Mouse (Mus musculus) olfactory bulb, adult 2 months (tissue): ENCODE data around the gene A4galt. TPM values are rescaled to one million over a fixed set of nuclear protein-coding genes. Genes with fewer than 3 reads are reported as not detected.
A peak's percentile ranks its signal among the peaks of the same experiment; 100 is the strongest.

ENCODE experiments used
- H3K27ac ChIP-seq: fragments of 200-500 bp; 2 replicates; pipeline ENCODE4 v1.5.1; 2012; ENCODE audit warnings: low read depth, low read length; ENCODE audit not compliant: insufficient read depth
- H3K4me1 ChIP-seq: fragments of 200-500 bp; 2 replicates; pipeline ENCODE4 v1.6.1; 2012; ENCODE audit warnings: low read length; ENCODE audit not compliant: control insufficient read depth, insufficient read depth
- H3K4me3 ChIP-seq: fragments of 200-500 bp; 2 replicates; pipeline ENCODE4 v1.5.1; 2012; ENCODE audit warnings: mild to moderate bottlenecking, low read depth, low read length, moderate library complexity; ENCODE audit not compliant: insufficient read depth
- CTCF ChIP-seq: fragments of 200-500 bp; IDR thresholded peaks from 2 replicates; pipeline ENCODE4 v1.5.1; 2012; ENCODE audit warnings: low read depth, mild to moderate bottlenecking, low read length, moderate library complexity; ENCODE audit not compliant: insufficient read depth
- POLR2A ChIP-seq: fragments of 200-500 bp; IDR thresholded peaks from 2 replicates; pipeline ENCODE4 v1.6.1; 2012; ENCODE audit warnings: mild to moderate bottlenecking, low read depth, low read length, moderate library complexity; ENCODE audit not compliant: insufficient read depth
- WGBS: fragments of 180-500 bp; shearing (Covaris S2); methylation state at CpG from one replicate; pipeline ENCODE4 v1.1.7; 2018; 5-methylcytosine and 5-hydroxymethylcytosine counted together
- polyA plus RNA-seq: library from polyadenylated mRNA; stranded (reverse); fragments of >200 nt; gene quantifications from 2 replicates; pipeline ENCODE4 v1.2.4, GENCODE M21; 2012; ENCODE audit warnings: low replicate concordance; ENCODE audit not compliant: missing spikeins, insufficient read depth, insufficient read length

The A4galt gene
- not detected in 2 replicates for polyA plus RNA-seq

DNA sequence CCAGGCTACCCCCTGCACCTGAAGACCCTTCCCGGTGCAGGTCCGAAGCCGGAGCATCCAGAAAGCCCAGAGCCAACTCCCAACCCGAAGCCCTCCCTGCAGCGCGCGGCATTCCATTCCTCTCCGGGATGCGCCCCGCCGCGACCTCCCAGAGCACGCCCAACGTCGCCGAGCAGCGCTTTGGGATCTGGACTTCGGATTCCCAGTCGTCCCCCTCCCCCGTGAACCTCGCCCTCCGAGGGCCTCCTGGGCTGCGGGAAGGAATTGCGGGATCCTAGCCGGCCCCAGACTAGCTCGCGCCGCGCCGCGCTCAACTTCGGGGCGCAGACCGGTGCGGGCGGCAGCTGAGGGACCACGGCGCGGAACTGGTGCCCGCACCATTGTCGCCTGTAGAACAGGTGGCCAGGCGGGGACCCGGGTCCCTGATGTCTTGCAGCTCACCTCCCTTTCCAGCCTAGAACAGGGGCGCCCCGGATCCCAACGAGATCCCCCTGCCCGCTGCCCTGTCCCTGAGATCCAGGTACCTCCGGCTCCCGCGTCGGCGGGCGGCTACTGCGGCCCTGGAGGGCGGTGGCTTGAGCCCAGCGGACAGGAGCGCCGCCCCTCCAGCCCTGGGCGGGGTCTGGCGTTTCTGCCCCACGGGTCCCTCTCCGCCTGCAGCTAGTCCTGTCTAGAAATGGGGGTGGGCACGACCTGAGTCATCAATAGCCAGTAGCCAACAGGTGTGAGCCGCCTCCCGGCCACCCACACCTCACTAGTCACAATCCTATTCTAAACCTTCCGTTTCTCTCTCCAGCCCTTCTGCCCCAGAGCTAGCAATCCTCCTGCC is at the start of gene A4galt:
Gene A4galt, minus strand, starts transcription at position 599 of the 829 bp plus-strand sequence.
- peaks cover 13% of the 10 kb centered on the region for H3K4me1 ChIP-seq
- no peak for TF ChIP-seq POLR2A
- no peak for TF ChIP-seq CTCF
- H3K27ac ChIP-seq, result no peak within 1 kb of the TSS
- WGBS, result 2% methylated on average over 66 of the region's 66 CpGs
- peak within 1 kb of the TSS; percentile 37 for H3K4me3 ChIP-seq

DNA sequence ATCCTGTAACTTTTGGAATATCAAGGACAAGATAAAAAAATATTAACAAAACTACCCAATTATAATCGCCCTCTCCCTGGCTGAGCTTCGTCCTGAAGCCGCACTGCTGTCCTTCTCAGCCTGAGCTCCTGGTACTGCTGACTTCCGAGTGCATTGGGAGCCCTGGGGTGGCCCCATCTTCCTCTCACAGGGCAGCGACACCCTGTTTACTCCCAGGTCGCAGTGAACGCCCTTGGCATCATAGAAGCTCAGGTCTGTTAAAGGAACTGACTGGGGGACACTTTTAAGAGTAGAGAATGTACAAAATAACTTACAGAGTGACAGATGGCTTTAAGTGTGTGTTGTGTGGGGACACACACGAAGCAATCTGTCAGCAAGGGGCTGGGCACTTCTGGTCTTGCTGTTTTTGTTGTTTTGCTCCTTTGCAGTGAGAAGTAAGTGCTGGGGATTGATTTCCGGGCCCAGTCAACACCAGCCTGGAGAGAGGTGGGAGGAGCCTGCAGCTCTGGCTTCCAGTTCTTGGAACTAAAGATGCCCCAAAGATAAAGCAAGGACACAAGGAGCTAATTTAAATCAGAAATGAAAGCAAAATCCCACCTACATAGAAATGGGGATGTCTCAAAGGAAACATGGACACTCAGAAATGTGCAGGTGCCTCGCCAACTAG is 48.5 kb upstream of the A4galt start:
- no peak overlapping the region for H3K27ac ChIP-seq
- TF ChIP-seq POLR2A (no peak), CTCF (no peak)
- WGBS, result 73% methylated on average over 10 of the region's 10 CpGs
- no peak overlapping the region for H3K4me3 ChIP-seq
- 0 out of 2 replicates have a peak, but pooled peaks cover 2% of the 10 kb centered on the region for H3K4me1 ChIP-seq

DNA sequence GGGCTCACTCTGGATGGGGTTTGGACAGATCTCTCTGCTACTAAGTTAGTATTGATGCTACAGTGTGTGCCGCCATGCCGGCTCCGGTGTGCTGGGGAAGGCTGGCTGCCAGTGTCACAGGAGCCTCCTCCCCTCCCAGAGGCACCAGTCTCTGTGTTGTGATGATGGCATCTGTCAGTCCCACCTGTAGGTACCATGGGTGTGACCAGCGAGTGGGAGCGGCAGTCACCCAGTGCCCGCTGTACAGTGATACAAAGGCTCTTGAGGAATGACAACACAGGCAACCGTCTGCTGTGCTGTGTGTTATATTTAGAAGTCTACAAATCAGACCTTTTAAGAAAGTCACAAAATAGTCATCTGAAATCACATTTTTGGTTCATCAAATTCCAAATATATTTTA is 47.9 kb upstream of the A4galt start:
- Histone ChIP-seq H3K4me3 (no peak overlapping the region), H3K4me1 (no peaks in the 10 kb centered on the region), H3K27ac (no peak overlapping the region)
- TF ChIP-seq CTCF (no peak), POLR2A (no peak)
- WGBS, result 87% methylated on average over 7 of the region's 7 CpGs

DNA sequence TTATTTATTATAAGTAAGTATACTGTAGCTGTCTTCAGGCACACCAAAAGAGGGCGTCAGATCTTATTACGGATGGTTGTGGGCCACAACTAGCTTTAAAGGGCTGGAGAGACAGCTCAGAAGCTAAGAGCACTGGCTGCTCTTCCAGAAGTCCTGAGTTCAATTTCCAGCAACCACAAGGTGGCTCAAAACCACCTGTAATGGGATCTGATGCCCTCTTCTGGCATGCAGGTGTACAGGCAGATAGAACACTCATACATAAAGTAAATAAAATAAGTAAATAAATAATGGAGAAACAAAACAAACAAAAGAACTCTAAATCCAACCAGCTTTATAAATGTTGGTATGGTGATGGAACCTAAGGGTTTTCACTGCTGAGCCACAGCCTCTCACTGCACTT is 47.2 kb upstream of the A4galt start:
- peaks cover 3% of the 10 kb centered on the region; the same call in 1 of the 2 replicates for H3K4me1 ChIP-seq
- no peak overlapping the region for H3K27ac ChIP-seq
- no peak for TF ChIP-seq POLR2A
- TF ChIP-seq CTCF, result no peak
- H3K4me3 ChIP-seq, result no peak overlapping the region
- 92% methylated on average over 2 of the region's 2 CpGs for WGBS

DNA sequence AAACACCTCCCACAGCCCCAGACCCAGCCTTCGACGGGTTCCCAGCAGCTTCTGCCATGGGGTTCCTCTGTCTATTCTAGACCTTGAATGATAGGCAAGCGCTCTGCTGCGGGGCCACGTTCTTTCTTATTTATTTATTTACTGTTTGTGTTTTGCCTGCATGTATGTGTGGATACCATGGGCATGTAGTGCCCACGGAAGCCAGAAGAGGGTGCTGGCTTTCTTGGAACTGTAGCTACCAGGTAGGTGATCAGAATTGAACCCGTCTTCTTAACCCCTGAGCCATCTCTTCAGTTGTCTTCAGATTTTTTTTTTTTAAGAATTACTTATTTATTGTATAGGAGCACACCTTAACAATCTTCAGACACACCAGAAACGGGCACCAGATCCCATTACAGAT is 46.7 kb upstream of the A4galt start:
- no peak overlapping the region for H3K27ac ChIP-seq
- 92% methylated on average over 8 of the region's 8 CpGs for WGBS

DNA sequence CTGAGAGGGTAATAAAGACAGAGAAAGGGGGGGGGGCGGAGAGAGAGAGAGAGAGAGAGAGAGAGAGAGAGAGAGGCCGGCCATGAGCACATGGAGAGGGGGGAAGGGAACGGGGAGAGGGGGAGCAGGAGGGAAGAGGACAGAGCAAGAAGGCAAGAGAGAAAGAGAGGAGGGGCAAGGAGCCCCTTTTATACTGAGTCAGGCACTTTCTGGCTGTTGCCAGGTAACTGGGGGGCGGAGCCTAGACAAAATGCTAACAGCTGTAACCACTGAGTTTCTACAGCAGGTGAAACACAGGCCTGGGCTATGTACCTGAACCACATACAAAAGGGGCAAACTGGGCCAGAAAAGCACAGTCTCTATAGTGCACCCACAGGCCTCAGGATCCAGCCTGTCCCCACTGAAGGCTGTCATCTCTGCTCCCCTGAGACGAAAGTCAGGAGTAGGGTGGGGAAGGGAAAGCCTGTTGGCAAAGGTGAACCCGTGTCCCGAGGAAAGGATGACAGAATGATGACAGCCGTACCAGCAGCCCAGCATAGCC is 45.3 kb upstream of the A4galt start:
- Histone ChIP-seq H3K4me1 (peaks cover 3% of the 10 kb centered on the region), H3K27ac (no peak overlapping the region), H3K4me3 (no peak overlapping the region)
- WGBS, result 74% methylated on average over 7 of the region's 8 CpGs
- no peak for TF ChIP-seq POLR2A
- TF ChIP-seq CTCF, result no peak

More for the DNA sequence above, 46.7 kb upstream of the A4galt start:
- no peak for TF ChIP-seq POLR2A
- Histone ChIP-seq H3K4me1 (peaks cover 3% of the 10 kb centered on the region; the same call in 1 of the 2 replicates), H3K4me3 (no peak overlapping the region)

DNA sequence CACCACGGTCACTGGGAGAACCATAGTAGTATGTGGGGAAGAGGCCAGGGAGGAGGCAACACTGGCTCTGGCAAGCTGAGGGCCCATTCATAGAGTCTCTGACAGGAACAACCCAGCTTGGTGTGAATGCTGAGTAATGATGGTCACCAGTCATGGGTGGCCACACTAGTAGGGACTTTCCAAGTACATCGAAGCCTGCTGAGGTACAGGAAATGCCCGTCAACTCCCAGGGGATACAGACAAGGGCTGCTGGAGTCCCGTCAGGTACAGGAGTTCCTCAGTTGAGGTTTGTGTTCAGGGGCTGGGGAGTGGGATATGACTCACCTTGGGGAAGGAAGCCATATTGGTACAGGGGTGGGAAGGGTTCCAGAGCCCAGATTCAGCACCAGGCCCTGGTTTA is 44.5 kb upstream of the A4galt start:
- no peak for TF ChIP-seq CTCF
- no peak for TF ChIP-seq POLR2A
- 91% methylated on average over 4 of the region's 4 CpGs for WGBS
- no peak overlapping the region for H3K27ac ChIP-seq
- H3K4me3 ChIP-seq, result no peak overlapping the region
- H3K4me1 ChIP-seq, result peaks cover 3% of the 10 kb centered on the region

DNA sequence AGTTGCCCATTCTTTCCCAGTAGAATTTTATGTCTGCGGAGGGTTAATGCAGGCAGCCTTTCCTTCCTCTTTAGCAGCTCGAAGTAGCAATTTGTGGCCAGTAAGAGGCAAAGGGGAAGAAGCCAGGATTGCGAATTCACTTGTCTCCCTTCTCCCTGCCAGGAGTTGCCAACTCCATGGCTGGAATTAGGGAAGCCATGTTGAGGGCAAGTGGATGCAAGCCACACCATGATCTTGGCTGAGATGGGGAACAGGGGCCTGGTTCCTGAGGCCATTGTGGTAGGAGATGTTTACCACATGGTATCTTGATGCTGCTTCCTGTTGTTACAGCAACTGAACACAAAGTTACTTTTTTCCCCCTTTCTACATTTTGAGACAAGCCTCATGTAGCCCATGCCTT is 43.4 kb upstream of the A4galt start:
- Histone ChIP-seq H3K4me1 (peaks cover 3% of the 10 kb centered on the region), H3K27ac (no peak overlapping the region), H3K4me3 (no peak overlapping the region)
- no peak for TF ChIP-seq CTCF
- no peak for TF ChIP-seq POLR2A
- WGBS, result 46% methylated on average over 3 of the region's 3 CpGs
